Mouse (Mus musculus) C2C12 (cell line): Measurements from ENCODE around the gene Fkbp14. TPM values are rescaled to one million over a fixed set of nuclear protein-coding genes. Genes with fewer than 3 reads are reported as not detected.

Experiments
- H3K27me3 ChIP-seq: one replicate; pipeline ENCODE4 v1.6.1; 2011; ENCODE audit not compliant: control insufficient read depth, insufficient read depth, insufficient read length
- H3K36me3 ChIP-seq: one replicate; pipeline ENCODE4 v1.6.1; 2011; ENCODE audit not compliant: control insufficient read depth, insufficient read depth
- H3K4me3 ChIP-seq: one replicate; pipeline ENCODE4 v1.5.1; 2011; ENCODE audit warnings: mild to moderate bottlenecking, control low read depth; ENCODE audit not compliant: poor library complexity, insufficient read depth, severe bottlenecking
- H3K79me2 ChIP-seq: one replicate; pipeline ENCODE4 v1.6.1; 2011; ENCODE audit not compliant: control insufficient read depth, insufficient read depth
- H3K79me3 ChIP-seq: one replicate; pipeline ENCODE4 v1.6.1; 2011; ENCODE audit warnings: low read depth, control low read depth
- H3ac ChIP-seq: one replicate; pipeline ENCODE3; 2011; ENCODE audit warnings: low read depth; ENCODE audit not compliant: control insufficient read depth, insufficient read length
- CEBPB ChIP-seq: IDR thresholded peaks from one replicate; pipeline ENCODE4 v1.6.1; 2011; ENCODE audit warnings: low read depth, mild to moderate bottlenecking, control low read depth, moderate library complexity
- CTCF ChIP-seq: IDR thresholded peaks from one replicate; pipeline ENCODE4 v1.5.1; 2011; ENCODE audit not compliant: control insufficient read depth, insufficient read depth, insufficient read length
- FOSL1 ChIP-seq: IDR thresholded peaks from one replicate; pipeline ENCODE4 v1.8.0; 2011; ENCODE audit warnings: mild to moderate bottlenecking, low read length; ENCODE audit not compliant: poor library complexity, insufficient read depth, severe bottlenecking
- MAX ChIP-seq: IDR thresholded peaks from one replicate; pipeline ENCODE4 v1.6.1; 2011; ENCODE audit warnings: mild to moderate bottlenecking, control low read depth
- MYOD1 ChIP-seq: IDR thresholded peaks from one replicate; pipeline ENCODE4 v1.6.1; 2011; ENCODE audit warnings: low read depth; ENCODE audit not compliant: control insufficient read depth, insufficient read length
- MYOG ChIP-seq: IDR thresholded peaks from one replicate; pipeline ENCODE4 v1.6.1; 2011; ENCODE audit not compliant: control insufficient read depth, insufficient read length; ENCODE audit errors: extremely low read depth
- USF1 ChIP-seq: IDR thresholded peaks from one replicate; pipeline ENCODE4 v1.6.1; 2011; ENCODE audit warnings: low read depth, mild to moderate bottlenecking, control low read depth, moderate library complexity
- long read RNA-seq, 2 experiments: library from polyadenylated mRNA; unstranded; transcript quantifications; one replicate each; pipeline ENCODE4 v2.0.0; 2019 to 2020
- polyA plus RNA-seq: library from polyadenylated mRNA; unstranded; fragments of >200 nt; fragmentation: generic; extraction: Trizol; gene quantifications from one replicate; pipeline ENCODE4 v1.2.1, GENCODE M21; 2012; ENCODE audit warnings: missing spikeins

Fkbp14 gene
- polyA plus RNA-seq = 5.0 TPM
- long read RNA-seq, experiment 1, transcript Fkbp14-201 (4 exons, 2,694 nt) = major isoform, 24 of 29 reads
- long read RNA-seq, experiment 1, partial matches to known transcripts = 0 of 29 reads
- long read RNA-seq, experiment 1, other reads (novel, unspliced or antisense) = 5 of 29 reads
- long read RNA-seq, experiment 2, transcript Fkbp14-201 (4 exons, 2,694 nt) = major isoform, 86 of 97 reads
- long read RNA-seq, experiment 2, partial matches to known transcripts = 1 of 97 reads
- long read RNA-seq, experiment 2, other reads (novel, unspliced or antisense) = 10 of 97 reads

- no peaks in the 10 kb centered on the region for H3K27me3 ChIP-seq
- H3K79me3 ChIP-seq = peaks cover 4% of the 10 kb centered on the region
- TF ChIP-seq FOSL1 = no peak
- TF ChIP-seq CTCF = no peak
- TF ChIP-seq MYOD1 = no peak
- no peak for TF ChIP-seq MAX
- TF ChIP-seq MYOG = no peak
- no peak for TF ChIP-seq CEBPB
- no peak for TF ChIP-seq USF1
- no peak within 1 kb of the TSS for H3K4me3 ChIP-seq
- no peaks in the 10 kb centered on the region for H3K36me3 ChIP-seq
- no peak within 1 kb of the TSS for H3ac ChIP-seq
- peaks cover 4% of the 10 kb centered on the region for H3K79me2 ChIP-seq
These were observed at the start of gene Fkbp14 for GRCm38 (mm10) chr6:54597208-54597607. Gene Fkbp14, minus strand, starts transcription at chr6:54597308.

GRCm38 (mm10) chr6:54643181-54643580 is 46.1 kb upstream of the Fkbp14 start:
- no peaks in the 10 kb centered on the region for H3K36me3 ChIP-seq
- H3K4me3 ChIP-seq = no peak overlapping the region
- no peaks in the 10 kb centered on the region for H3K27me3 ChIP-seq
- H3K79me3 ChIP-seq = no peaks in the 10 kb centered on the region
- H3ac ChIP-seq = no peak overlapping the region
- H3K79me2 ChIP-seq = no peaks in the 10 kb centered on the region
- TF ChIP-seq CTCF = no peak

GRCm38 (mm10) chr6:54641953-54642352 is 44.8 kb upstream of the Fkbp14 start:
- no peak for TF ChIP-seq MYOD1
- TF ChIP-seq CTCF = no peak
- no peak for TF ChIP-seq CEBPB
- TF ChIP-seq USF1 = no peak
- no peak for TF ChIP-seq MAX
- Histone ChIP-seq H3ac (no peak overlapping the region), H3K27me3 (no peaks in the 10 kb centered on the region), H3K79me2 (no peaks in the 10 kb centered on the region), H3K4me3 (no peak overlapping the region), H3K36me3 (no peaks in the 10 kb centered on the region), H3K79me3 (no peaks in the 10 kb centered on the region)

DNA sequence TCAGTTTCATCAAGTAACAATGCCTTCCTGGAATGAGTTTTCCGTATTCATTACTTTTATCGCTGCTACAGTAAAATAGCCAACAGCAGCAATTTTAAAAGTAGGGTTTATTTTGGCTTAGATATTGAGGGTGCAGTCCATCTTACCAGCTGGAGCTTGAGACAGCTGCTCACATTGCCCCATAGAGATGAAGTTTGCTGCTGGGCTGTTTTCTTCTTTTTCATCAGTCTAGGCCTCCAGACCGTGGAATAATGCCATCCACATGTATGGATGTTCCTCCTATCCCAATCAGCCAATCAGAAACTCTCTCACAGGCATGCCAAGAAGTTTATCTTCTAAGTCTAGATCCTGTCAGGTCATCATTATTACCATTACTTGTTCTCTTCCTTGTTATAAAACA is 42.8 kb upstream of the Fkbp14 start:
- no peaks in the 10 kb centered on the region for H3K79me2 ChIP-seq
- H3K36me3 ChIP-seq = peaks cover 5% of the 10 kb centered on the region
- no peaks in the 10 kb centered on the region for H3K27me3 ChIP-seq
- no peaks in the 10 kb centered on the region for H3K79me3 ChIP-seq
- H3K4me3 ChIP-seq = no peak overlapping the region
- no peak for TF ChIP-seq MYOG
- TF ChIP-seq MAX = no peak
- TF ChIP-seq CEBPB = no peak
- no peak for TF ChIP-seq CTCF
- no peak for TF ChIP-seq USF1
- no peak for TF ChIP-seq MYOD1
- no peak for TF ChIP-seq FOSL1
- no peak overlapping the region for H3ac ChIP-seq

DNA sequence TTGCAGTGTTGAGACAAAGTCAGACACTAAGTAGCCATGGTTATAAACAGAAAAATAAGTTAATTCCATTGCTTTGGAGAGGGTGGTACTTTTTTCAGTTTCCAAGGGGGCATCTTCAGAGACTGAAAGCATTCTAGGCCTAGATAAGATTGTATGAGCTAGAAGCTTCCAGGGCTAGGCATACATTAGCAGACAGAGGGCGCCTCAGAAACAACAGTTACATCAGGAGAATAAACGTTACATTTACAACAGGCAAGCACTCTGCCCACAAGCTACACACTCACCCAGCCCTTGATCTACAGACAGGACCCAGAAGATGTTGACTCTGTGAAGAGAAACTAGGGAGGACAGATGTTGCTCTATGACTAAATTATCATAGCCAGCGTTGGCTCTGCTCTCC is 34.4 kb upstream of the Fkbp14 start:
- H3K27me3 ChIP-seq = no peaks in the 10 kb centered on the region
- peaks cover 22% of the 10 kb centered on the region for H3K36me3 ChIP-seq
- H3K79me3 ChIP-seq = no peaks in the 10 kb centered on the region
- no peak overlapping the region for H3K4me3 ChIP-seq
- no peak for TF ChIP-seq MYOG
- no peak for TF ChIP-seq CEBPB
- no peak for TF ChIP-seq FOSL1
- TF ChIP-seq MYOD1 = no peak
- TF ChIP-seq CTCF = no peak
- TF ChIP-seq MAX = no peak
- no peak for TF ChIP-seq USF1
- H3K79me2 ChIP-seq = no peaks in the 10 kb centered on the region
- H3ac ChIP-seq = no peak overlapping the region

DNA sequence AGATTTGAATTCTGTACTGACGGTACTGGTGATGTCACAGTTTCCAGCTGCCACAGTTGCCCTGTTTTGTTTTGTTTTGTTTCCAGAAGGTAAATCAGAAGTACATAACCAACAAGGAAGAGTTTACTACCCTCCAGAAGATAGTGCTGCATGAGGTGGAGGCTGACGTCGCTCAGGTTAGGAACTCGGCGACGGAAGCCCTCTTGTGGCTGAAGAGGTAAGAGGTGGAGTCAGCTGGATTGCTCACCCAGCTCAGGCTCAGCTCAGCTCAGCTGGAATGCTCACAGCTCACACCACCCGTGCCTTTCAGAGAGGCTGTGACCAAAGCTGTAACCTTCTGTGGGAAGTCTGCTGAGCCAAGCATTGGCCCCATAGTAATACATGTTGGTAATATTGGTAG is 32.6 kb upstream of the Fkbp14 start:
- Histone ChIP-seq H3K4me3 (no peak overlapping the region), H3ac (no peak overlapping the region), H3K27me3 (no peaks in the 10 kb centered on the region), H3K36me3 (peaks cover 23% of the 10 kb centered on the region), H3K79me2 (no peaks in the 10 kb centered on the region), H3K79me3 (no peaks in the 10 kb centered on the region)
- TF ChIP-seq MAX = no peak
- no peak for TF ChIP-seq MYOD1
- no peak for TF ChIP-seq CEBPB
- TF ChIP-seq CTCF = no peak
- TF ChIP-seq FOSL1 = no peak
- no peak for TF ChIP-seq MYOG
- no peak for TF ChIP-seq USF1
